Mouse (Mus musculus): ENCODE measurements around the gene Nol12.

- no peak for TF ChIP-seq EP300 (IDR thresholded peaks at IDR 0.05; ENCODE audit: low read depth)
- peak; percentile 27; the same call in 1 of the 2 replicates for TF ChIP-seq CTCF (IDR thresholded peaks at IDR 0.05; ENCODE audit: low read depth)
These were observed 20.9 kb downstream of the Nol12 start for GRCm38 (mm10) chr15:78955663-78956062.

Data from liver, postnatal 0 days (tissue).